Mouse (Mus musculus) thymus, adult 2 months (tissue): ENCODE results near the gene Nfia.

Experiments used
- CTCF ChIP-seq: fragments of 200-500 bp; IDR thresholded peaks from 2 replicates; pipeline ENCODE4 v1.5.1; 2012; ENCODE audit warnings: mild to moderate bottlenecking, control low read depth, low read length, moderate library complexity, borderline replicate concordance; ENCODE audit not compliant: control insufficient read depth, poor library complexity, insufficient read depth; ENCODE audit errors: extremely low read depth
- POLR2A ChIP-seq: fragments of 200-500 bp; IDR thresholded peaks from 2 replicates; pipeline ENCODE4 v1.6.1; 2012; ENCODE audit warnings: mild to moderate bottlenecking, low read length, control low read depth, moderate library complexity; ENCODE audit not compliant: control insufficient read depth, poor library complexity, insufficient read depth; ENCODE audit errors: extremely low read depth

DNA sequence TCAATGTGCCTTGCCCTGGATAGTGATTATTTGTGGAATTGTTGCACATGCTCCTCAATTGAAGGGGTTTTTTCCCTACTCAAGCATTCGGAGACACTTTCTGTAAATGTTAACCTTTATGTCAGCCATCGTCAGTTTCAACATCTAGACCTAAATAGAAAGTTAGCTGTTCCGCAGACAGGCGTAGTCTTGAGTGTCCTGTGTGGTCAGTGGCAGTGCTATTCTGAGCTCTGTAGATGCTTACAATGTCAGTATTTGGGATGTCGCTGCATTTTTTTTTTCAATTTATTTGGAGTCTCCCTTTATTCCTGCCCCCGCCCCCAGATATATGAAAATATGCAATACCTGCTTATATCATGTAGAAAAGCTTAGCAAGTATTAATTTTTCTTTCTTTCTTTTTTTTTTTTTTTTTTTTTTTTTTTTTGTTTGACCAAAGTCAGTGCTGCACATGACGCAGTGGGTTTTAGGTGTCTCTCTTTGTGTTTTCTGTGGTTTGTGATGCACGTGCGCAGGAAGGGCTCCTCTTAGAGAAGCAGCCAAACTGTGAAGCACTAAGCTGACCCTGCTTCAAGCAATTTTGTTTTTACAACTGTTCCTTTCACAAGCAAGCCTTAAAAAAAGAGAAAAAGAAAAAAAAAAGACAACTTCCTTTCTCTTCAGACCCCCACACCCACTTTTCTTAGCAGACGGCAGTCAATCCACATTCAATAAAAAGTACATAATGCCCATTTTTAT is 340.9 kb downstream of the Nfia start:
- no peak for TF ChIP-seq CTCF
- TF ChIP-seq POLR2A, result no peak
